Mouse (Mus musculus) CD4-positive, CD25-positive, alpha-beta regulatory T cell, adult 4 months (primary cell): ENCODE data around the gene Akap8l. TPM values are rescaled to one million over a fixed set of nuclear protein-coding genes. Genes with fewer than 3 reads are reported as not detected.

Experiments
- ATAC-seq: one replicate; pipeline ENCODE4 v1.8.0; 2017
- polyA plus RNA-seq, 2 experiments: library from polyadenylated mRNA; unstranded; fragments of 100-300 nt; shearing (Covaris generic); gene quantifications; one replicate each; pipeline ENCODE4 v1.2.1; 2017

The Akap8l gene
- polyA plus RNA-seq, 2 experiments from 2014 or later: 58.1 to 59.3 TPM

- ATAC-seq: no peak
These were observed 6.7 kb upstream of the Akap8l start for GRCm38 (mm10) chr17:32356766-32357760.

- ATAC-seq: no peak
These were observed 5.9 kb upstream of the Akap8l start for GRCm38 (mm10) chr17:32356281-32356680.

GRCm38 (mm10) chr17:32355031-32355430 is 4.6 kb upstream of the Akap8l start:
- no peak for ATAC-seq

- ATAC-seq: no peak
These were observed 3.8 kb upstream of the Akap8l start for GRCm38 (mm10) chr17:32354211-32354610.

GRCm38 (mm10) chr17:32353696-32354095 is 3.3 kb upstream of the Akap8l start:
- no peak for ATAC-seq

GRCm38 (mm10) chr17:32351726-32352125 is 1.3 kb upstream of the Akap8l start:
- ATAC-seq: no peak

GRCm38 (mm10) chr17:32351269-32351668 is 862 bp upstream of the Akap8l start:
- no peak for ATAC-seq

GRCm38 (mm10) chr17:32349851-32350381 is 491 bp downstream of the Akap8l start:
- ATAC-seq: peak; percentile 1

GRCm38 (mm10) chr17:32349037-32349732 is 1.2 kb downstream of the Akap8l start:
- peak; percentile 42 for ATAC-seq

GRCm38 (mm10) chr17:32348406-32348805 is 2.0 kb downstream of the Akap8l start:
- ATAC-seq: no peak

GRCm38 (mm10) chr17:32341102-32341501 is 9.3 kb downstream of the Akap8l start:
- ATAC-seq: peak; percentile 82

- ATAC-seq: no peak
These were observed 10.3 kb downstream of the Akap8l start for GRCm38 (mm10) chr17:32340110-32340509.

GRCm38 (mm10) chr17:32335869-32336268 is 14.5 kb downstream of the Akap8l start:
- ATAC-seq: no peak

GRCm38 (mm10) chr17:32334921-32335320 is 15.5 kb downstream of the Akap8l start:
- no peak for ATAC-seq

- ATAC-seq: no peak
These were observed 16.6 kb downstream of the Akap8l start for GRCm38 (mm10) chr17:32333675-32334303.

GRCm38 (mm10) chr17:32327501-32327900 is 22.9 kb downstream of the Akap8l start:
- ATAC-seq: no peak

GRCm38 (mm10) chr17:32322809-32323208 is 27.6 kb downstream of the Akap8l start:
- ATAC-seq: no peak

- no peak for ATAC-seq
These were observed 28.6 kb downstream of the Akap8l start for GRCm38 (mm10) chr17:32321836-32322235.

GRCm38 (mm10) chr17:32321390-32321734 is 29.0 kb downstream of the Akap8l start:
- ATAC-seq: peak; percentile 56

GRCm38 (mm10) chr17:32320597-32321389 is 29.6 kb downstream of the Akap8l start, which contains the start of gene Akap8:
Gene Akap8, minus strand, starts transcription at chr17:32321238.
- peak; percentile 96 for ATAC-seq

GRCm38 (mm10) chr17:32319950-32320349 is 30.5 kb downstream of the Akap8l start:
- no peak for ATAC-seq

GRCm38 (mm10) chr17:32317708-32318107 is 32.7 kb downstream of the Akap8l start:
- no peak for ATAC-seq
